Mouse (Mus musculus) ES-CJ7 (cell line): Measurements from ENCODE around the gene A530016L24Rik.

ENCODE experiments used
- DNase-seq: peaks from one replicate; pipeline ENCODE4 v3.0.0; 2011; ENCODE audit warnings: low read depth, low spot score

A530016L24Rik gene

GRCm38 (mm10) chr12:112503003-112503771 is 13.9 kb downstream of the A530016L24Rik start:
- DNase-seq, result peak; percentile 81

GRCm38 (mm10) chr12:112506267-112506666 is 17.0 kb downstream of the A530016L24Rik start:
- no peak for DNase-seq

- no peak for DNase-seq
Measured at GRCm38 (mm10) chr12:112507264-112507663, 18.0 kb downstream of the A530016L24Rik start.

GRCm38 (mm10) chr12:112507984-112508383 is 18.7 kb downstream of the A530016L24Rik start:
- no peak for DNase-seq

- DNase-seq, result no peak
Measured at GRCm38 (mm10) chr12:112510365-112510732, 21.1 kb downstream of the A530016L24Rik start.

GRCm38 (mm10) chr12:112510733-112511372 is 21.6 kb downstream of the A530016L24Rik start:
- DNase-seq, result peak; percentile 74

- DNase-seq, result no peak
Measured at GRCm38 (mm10) chr12:112514897-112515296, 25.6 kb downstream of the A530016L24Rik start.

- DNase-seq, result peak; percentile 93
Measured at GRCm38 (mm10) chr12:112516697-112517337, 27.6 kb downstream of the A530016L24Rik start, which contains the start of gene Tmem179. Gene Tmem179 (minus strand): TSS chr12:112516747.

- DNase-seq, result no peak
Measured at GRCm38 (mm10) chr12:112518105-112518504, 28.9 kb downstream of the A530016L24Rik start.

GRCm38 (mm10) chr12:112533758-112534157 is 44.5 kb downstream of the A530016L24Rik start:
- DNase-seq, result no peak

- no peak for DNase-seq
Measured at GRCm38 (mm10) chr12:112537233-112537632, 48.0 kb downstream of the A530016L24Rik start.

GRCm38 (mm10) chr12:112538356-112538755 is 49.1 kb downstream of the A530016L24Rik start:
- DNase-seq, result peak; percentile 45

- peak; percentile 79 for DNase-seq
Measured at GRCm38 (mm10) chr12:112539466-112539965, 50.3 kb downstream of the A530016L24Rik start.

- DNase-seq, result no peak
Measured at GRCm38 (mm10) chr12:112540321-112540720, 51.1 kb downstream of the A530016L24Rik start.

GRCm38 (mm10) chr12:112541483-112542091 is 52.3 kb downstream of the A530016L24Rik start:
- DNase-seq, result no peak

GRCm38 (mm10) chr12:112542257-112542919 is 53.1 kb downstream of the A530016L24Rik start:
- DNase-seq, result no peak

GRCm38 (mm10) chr12:112542920-112543300 is 53.7 kb downstream of the A530016L24Rik start:
- peak; percentile 88 for DNase-seq

GRCm38 (mm10) chr12:112543941-112544340 is 54.7 kb downstream of the A530016L24Rik start:
- peak; percentile 70 for DNase-seq

GRCm38 (mm10) chr12:112544946-112545701 is 55.9 kb downstream of the A530016L24Rik start:
- DNase-seq, result no peak

GRCm38 (mm10) chr12:112546110-112546509 is 56.9 kb downstream of the A530016L24Rik start:
- no peak for DNase-seq
